Mouse (Mus musculus) small intestine, adult 2 months (tissue): Measurements from ENCODE around the gene Creb5.

Experiments used
- CTCF ChIP-seq: fragments of 200-500 bp; IDR thresholded peaks from 2 replicates; pipeline ENCODE4 v1.5.1; 2012; ENCODE audit warnings: low read depth, mild to moderate bottlenecking, control low read depth, inconsistent platforms, low read length, moderate library complexity, mixed read lengths; ENCODE audit not compliant: insufficient replicate concordance, insufficient read length; ENCODE audit errors: extremely low read depth
- POLR2A ChIP-seq: fragments of 200-500 bp; IDR thresholded peaks from 2 replicates; pipeline ENCODE4 v1.6.1; 2012; ENCODE audit warnings: low read depth, mild to moderate bottlenecking, control low read depth, inconsistent platforms, low read length, moderate library complexity

DNA sequence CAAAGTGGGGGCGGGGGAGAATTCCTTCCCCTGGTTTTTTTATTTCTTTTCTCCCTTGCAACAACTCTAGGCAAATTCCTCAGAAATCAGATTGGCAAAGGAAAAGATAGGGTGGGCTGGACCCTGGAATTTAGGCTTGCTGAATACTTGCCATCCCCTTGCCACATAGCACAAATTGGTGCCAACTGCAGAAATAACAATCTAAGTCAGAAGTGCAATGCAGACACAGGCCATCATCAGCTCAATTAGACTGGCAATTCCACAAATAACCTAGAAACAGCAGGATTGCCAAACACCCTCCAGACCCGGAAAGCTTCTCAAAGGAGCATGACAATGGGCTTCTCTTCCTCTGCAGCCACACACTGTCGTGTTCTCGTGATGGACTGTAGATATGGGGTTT lies 15.4 kb upstream of the Creb5 start:
- TF ChIP-seq CTCF (no peak), POLR2A (no peak)
